Mouse (Mus musculus) gastrocnemius, adult 18-20 months (tissue): ENCODE data around the gene Ccdc83. TPM values are rescaled to one million over a fixed set of nuclear protein-coding genes. Genes with fewer than 3 reads are reported as not detected.

Source experiments
- total RNA-seq, 2 experiments: library from RNA; stranded (reverse); gene quantifications; 2 replicates each; pipeline ENCODE4 v1.2.3; 2021

Ccdc83 gene
- total RNA-seq, 2 experiments from 2014 or later = not detected

Other genes with a start within 250 kb of the Ccdc83 start
- 10 to 100 TPM; 72.1 to 94.6 TPM for gene Picalm, start 135.6 kb downstream of the Ccdc83 start, total RNA-seq
- gene Sytl2, start 36.5 kb upstream of the Ccdc83 start, total RNA-seq = 1 to 10 TPM; 3.4 to 3.7 TPM
- under 1 TPM; 0.09 to 0.11 TPM for gene Ccdc89, start 160.8 kb upstream of the Ccdc83 start, total RNA-seq
- gene Crebzf, start 177.0 kb upstream of the Ccdc83 start, total RNA-seq = 10 to 100 TPM; 12.5 to 13.6 TPM
- gene Tmem126a, start 191.5 kb upstream of the Ccdc83 start, total RNA-seq = 100 to 1,000 TPM; 104 to 105 TPM
- gene Tmem126b, start 210.2 kb upstream of the Ccdc83 start, total RNA-seq = 10 to 100 TPM; 19.6 to 19.8 TPM
- 1 to 10 TPM in 1 of 2 experiments, under 1 TPM in 1; 0.50 to 1.5 TPM for gene Dlg2, start 210.9 kb upstream of the Ccdc83 start, total RNA-seq